9 mouse cellular contexts compared by ENCODE assay signal in genomic region chr14:34880431-34881421, GRCm38 (mm10).
DNase-seq lines count a peak whose midpoint lies in the region; ATAC-seq lines count a peak whose summit lies in the region.
"Had no signal": no experiment of that assay in that cellular context is flagged by ENCODE, and none has a peak within 500 bp of the region (broad histone marks: within the 10 kb centered on the region; RNA-seq: fewer than 3 reads in every experiment).

No protein-coding gene starts in this region.

- no peaks in the 10 kb centered on the region for H3K36me3 ChIP-seq in hindbrain, embryonic 13.5 days
- H3K36me3 ChIP-seq: heart, embryonic 13.5 days had no signal

- peaks cover 37% of the 10 kb centered on the region for H3K4me1 ChIP-seq in hindbrain, embryonic 13.5 days (replicated peaks)
- H3K4me1 ChIP-seq: heart, embryonic 13.5 days had no signal

- peak; percentile 39 to 59 for DNase-seq in right cerebral cortex, postnatal 10 days (ENCODE audit: low spot score in 2 of 2)
- no peak for DNase-seq in right cerebral cortex, postnatal 14 days
- DNase-seq in kidney, postnatal 36 days: peak; percentile 69 to 76
- peak; percentile 34 for DNase-seq in telencephalon, adult 2 months (ENCODE audit: low read depth, low spot score)
- no peak for DNase-seq in left cerebral cortex, adult 11 months (ENCODE audit: low spot score)
- no peak for DNase-seq in adrenal gland, adult (ENCODE audit: inconsistent age in 2 of 2, low spot score in 1 of 2)

- peak; percentile 48 for ATAC-seq in hindbrain, embryonic 13.5 days (ENCODE audit: low FRiP score)
- ATAC-seq in erythroblast, adult 5-6 weeks (replicated peaks; ENCODE audit: low FRiP score, poor library complexity, severe bottlenecking): no peak

- no peak overlapping the region for H3K4me2 ChIP-seq in hindbrain, embryonic 13.5 days
- H3K4me2 ChIP-seq: heart, embryonic 13.5 days had no signal

- no peak overlapping the region for H3K9ac ChIP-seq in hindbrain, embryonic 13.5 days
- H3K9ac ChIP-seq: heart, embryonic 13.5 days had no signal

- H3K4me3 ChIP-seq in hindbrain, embryonic 13.5 days: no peak overlapping the region
- H3K4me3 ChIP-seq: heart, embryonic 13.5 days had no signal

- no peaks in the 10 kb centered on the region for H3K9me3 ChIP-seq in hindbrain, embryonic 13.5 days
- H3K9me3 ChIP-seq: heart, embryonic 13.5 days had no signal

- H3K27me3 ChIP-seq in hindbrain, embryonic 13.5 days: peaks cover 16% of the 10 kb centered on the region; the same call in 1 of the 2 replicates

- WGBS in hindbrain, embryonic 13.5 days: 13% methylated on average over 8 of the region's 8 CpGs

- H3K27ac ChIP-seq in hindbrain, embryonic 13.5 days: peak overlapping the region; percentile 64
- H3K27ac ChIP-seq: heart, embryonic 13.5 days had no signal

Comparison
In these comparisons a context has a peak if more than half of its experiments do, and no peak if none do; other contexts are left out.
1. DNase-seq: peak in right cerebral cortex, postnatal 10 days (2 of 2), kidney, postnatal 36 days (2 of 2) and telencephalon, adult 2 months (single experiment); none in right cerebral cortex, postnatal 14 days (single experiment), left cerebral cortex, adult 11 months (single experiment) and adrenal gland, adult (0 of 2).